Mouse (Mus musculus) liver, adult 10 weeks (tissue): ENCODE results near the gene Tdrd1. TPM values are rescaled to one million over a fixed set of nuclear protein-coding genes. Genes with fewer than 3 reads are reported as not detected.

Experiments
- polyA plus RNA-seq: library from polyadenylated mRNA; stranded (reverse); fragments of 350-450 nt; fragmentation: Illumina TruSeq; extraction: RNeasy Lipid Tissue Mini Kit (QIAGEN cat#74804); gene quantifications from one replicate; pipeline ENCODE4 v1.2.3, GENCODE M21; 2014; ENCODE audit warnings: low read depth, low replicate concordance

Gene Tdrd1
- polyA plus RNA-seq: not detected

GRCm38 (mm10) chr19:56826047-56826631 lies at the start of gene Tdrd1:
Gene Tdrd1 (plus strand): TSS chr19:56826209.

GRCm38 (mm10) chr19:56821798-56822447 lies 4.1 kb upstream of the Tdrd1 start, which contains the start of gene Ccdc186:
Gene Ccdc186 (minus strand): TSS chr19:56822190.

GRCm38 (mm10) chr19:56873816-56874600 lies 48.0 kb downstream of the Tdrd1 start, which contains the start of gene Vwa2:
Gene Vwa2 (plus strand): TSS chr19:56874249.

Other genes with a start within 250 kb of the Tdrd1 start
- 0.32 TPM for gene Adrb1, start 104.0 kb upstream of the Tdrd1 start, polyA plus RNA-seq
- 7.3 TPM for gene Ccdc186, start 4.0 kb upstream of the Tdrd1 start, polyA plus RNA-seq
- gene Vwa2, start 48.0 kb downstream of the Tdrd1 start, polyA plus RNA-seq: not detected
- 0.69 TPM for gene Afap1l2, start 182.0 kb downstream of the Tdrd1 start, polyA plus RNA-seq